Mouse (Mus musculus) retina, postnatal 7 days (tissue): ENCODE measurements around the gene Scn3b.

Experiments
- DNase-seq: peaks from one replicate; pipeline ENCODE4 v3.0.0-alpha.2; 2012; ENCODE audit warnings: low read depth, low spot score

Gene Scn3b

DNA sequence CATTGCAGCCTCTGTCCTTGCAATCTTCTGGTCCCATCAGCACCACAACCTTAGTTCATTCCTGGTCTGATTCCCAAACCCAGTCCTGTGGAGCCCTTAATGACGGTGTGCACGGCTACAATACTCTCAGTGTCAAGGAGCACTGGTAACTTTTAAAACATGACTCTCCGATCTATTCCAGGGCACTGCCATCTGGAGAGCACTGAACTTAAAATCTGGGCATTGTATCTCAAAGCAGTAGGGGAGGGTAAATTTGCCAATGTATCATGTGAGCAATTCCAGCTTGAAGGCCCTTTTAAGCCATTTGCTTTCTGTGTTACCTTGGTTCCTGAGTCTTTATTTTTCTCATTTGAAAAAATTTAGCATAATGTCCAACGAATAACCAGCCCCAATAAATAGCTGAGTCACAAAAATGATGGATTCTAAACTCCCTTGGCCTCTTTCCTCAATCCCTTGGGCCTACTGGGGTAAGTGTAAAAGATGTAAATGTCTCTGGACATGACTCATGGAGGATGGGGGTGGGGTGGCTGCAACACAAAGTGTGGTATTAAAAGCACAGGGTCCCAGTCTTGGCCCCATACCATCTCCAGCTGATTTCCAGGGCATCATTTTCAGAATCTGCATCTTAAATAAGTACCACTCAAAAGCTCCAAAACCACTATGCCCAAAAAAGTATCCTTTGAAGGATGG, 68.3 kb downstream of the Scn3b start:
- DNase-seq, result no peak

- no peak for DNase-seq
Observed at GRCm38 (mm10) chr9:40339578-40339977, 70.6 kb downstream of the Scn3b start.
